Mouse (Mus musculus) forebrain, postnatal 0 days (tissue): ENCODE results near the gene Itgal. TPM values are rescaled to one million over a fixed set of nuclear protein-coding genes. Genes with fewer than 3 reads are reported as not detected.
"Not testable (repeated sequence)": the region's sequence is repeated elsewhere in the genome, so short reads cannot be mapped to it uniquely, and the experiment has no call there.

Source experiments
- ATAC-seq: fragments of 200-750 bp; cut with Nextera tagmentation; 2 replicates; pipeline ENCODE4 v1.8.0; 2017; ENCODE audit warnings: mild to moderate bottlenecking, moderate library complexity
- DNase-seq: peaks from one replicate; pipeline ENCODE4 v3.0.0-alpha.2; 2015
- H3K27ac ChIP-seq: fragments of 300-500 bp; sonication (generic); 2 replicates; pipeline ENCODE4 v1.5.1; 2014; ENCODE audit warnings: low read depth, mild to moderate bottlenecking, antibody characterized with exemption, low read length, moderate library complexity, mixed read lengths
- H3K27me3 ChIP-seq: fragments of 300-500 bp; sonication (generic); 2 replicates; pipeline ENCODE4 v1.6.1; 2014; ENCODE audit warnings: mild to moderate bottlenecking, low read length, mixed read lengths; ENCODE audit not compliant: insufficient read depth
- H3K36me3 ChIP-seq: fragments of 300-500 bp; sonication (generic); 2 replicates; pipeline ENCODE4 v1.6.1; 2014; ENCODE audit warnings: mild to moderate bottlenecking, moderate library complexity; ENCODE audit not compliant: insufficient read depth
- H3K4me1 ChIP-seq: fragments of 300-500 bp; sonication (generic); 2 replicates; pipeline ENCODE4 v1.6.1; 2014; ENCODE audit warnings: antibody characterized with exemption; ENCODE audit not compliant: insufficient read depth
- H3K4me2 ChIP-seq: fragments of 300-500 bp; sonication (generic); 2 replicates; pipeline ENCODE4 v1.6.1; 2014; ENCODE audit warnings: low read depth, mild to moderate bottlenecking, moderate library complexity
- H3K4me3 ChIP-seq: fragments of 300-500 bp; sonication (generic); 2 replicates; pipeline ENCODE4 v1.5.1; 2014; ENCODE audit warnings: low read depth, low read length, mixed read lengths
- H3K9ac ChIP-seq: fragments of 300-500 bp; sonication (generic); 2 replicates; pipeline ENCODE4 v1.6.1; 2014; ENCODE audit warnings: mild to moderate bottlenecking
- H3K9me3 ChIP-seq: fragments of 300-500 bp; sonication (generic); 2 replicates; pipeline ENCODE4 v1.6.1; 2016; ENCODE audit warnings: low read length
- CTCF ChIP-seq: sonication (generic); IDR thresholded peaks from 2 replicates; pipeline ENCODE4 v1.5.1; 2016; ENCODE audit warnings: antibody characterized with exemption, control low read depth, low read depth
- WGBS: fragments of 180-500 bp; shearing (Covaris S2); extraction: QIAGEN DNeasy Blood & Tissue Kit; methylation state at CpG from one replicate; pipeline ENCODE4 v1.1.7; 2014; 5-methylcytosine and 5-hydroxymethylcytosine counted together
- polyA plus RNA-seq: library from polyadenylated mRNA; unstranded; fragments of >200 nt; fragmentation: Nextera tagmentation; extraction: Ambion mirVana; gene quantifications from 2 replicates; pipeline ENCODE4 v1.2.1, GENCODE M21; 2015
- total RNA-seq: library from RNA; depleted of rRNA; stranded (reverse); fragments of >200 nt; gene quantifications from 2 replicates; pipeline ENCODE4 v1.2.3, GENCODE M21; 2014; rRNA removed

Itgal gene
- total RNA-seq, result 0.62 and 0.76 TPM in 2 replicates
- polyA plus RNA-seq, result 0.56 and 0.59 TPM in 2 replicates

DNA sequence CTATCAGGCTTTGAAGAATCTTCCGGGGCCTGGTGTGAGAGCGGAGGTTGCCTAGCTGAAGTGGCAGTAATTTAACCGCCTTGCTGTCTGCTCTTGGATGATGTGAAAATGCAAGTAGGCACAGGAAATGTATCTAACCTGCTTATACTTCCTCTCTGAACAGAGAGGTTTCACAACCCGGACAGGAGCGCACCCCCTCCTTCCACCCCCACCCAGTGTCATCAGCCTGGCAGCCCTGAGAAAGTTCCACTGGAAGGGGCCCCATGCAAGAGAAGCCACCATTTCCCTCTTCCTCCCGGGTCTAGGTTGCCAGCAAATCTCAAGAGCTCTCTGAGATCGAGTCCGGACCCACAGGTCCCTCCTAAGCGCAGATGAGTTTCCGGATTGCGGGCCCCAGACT is at the start of gene Itgal:
Gene Itgal (plus strand): TSS at position 163 of the 400 bp plus-strand sequence.
- H3K4me3 ChIP-seq, result no peak within 1 kb of the TSS
- no peak within 1 kb of the TSS for H3K4me2 ChIP-seq
- H3K9me3 ChIP-seq, result no peaks in the 10 kb centered on the region
- ATAC-seq, result no peak
- no peaks in the 10 kb centered on the region for H3K27me3 ChIP-seq
- no peak for TF ChIP-seq CTCF
- 85% methylated on average over 11 of the region's 11 CpGs for WGBS
- no peaks in the 10 kb centered on the region for H3K36me3 ChIP-seq
- no peak within 1 kb of the TSS for H3K9ac ChIP-seq
- DNase-seq, result no peak
- H3K4me1 ChIP-seq, result no peaks in the 10 kb centered on the region
- H3K27ac ChIP-seq, result no peak within 1 kb of the TSS

GRCm38 (mm10) chr7:127250511-127250910 is 45.5 kb upstream of the Itgal start:
- H3K4me1 ChIP-seq, DNase-seq, H3K4me2 ChIP-seq, H3K27me3 ChIP-seq, H3K9me3 ChIP-seq, ATAC-seq, H3K4me3 ChIP-seq, H3K27ac ChIP-seq, H3K9ac ChIP-seq: not testable (repeated sequence)
- WGBS, result 93% methylated on average over 8 of the region's 8 CpGs
- H3K36me3 ChIP-seq, result peaks cover 18% of the 10 kb centered on the region; the same call in 1 of the 2 replicates

- ATAC-seq (no peak), DNase-seq (no peak)
- Histone ChIP-seq H3K9ac (no peak overlapping the region), H3K4me2 (no peak overlapping the region), H3K36me3 (peaks cover 8% of the 10 kb centered on the region; the same call in 1 of the 2 replicates), H3K4me3 (no peak overlapping the region), H3K27me3 (no peaks in the 10 kb centered on the region), H3K9me3 (no peaks in the 10 kb centered on the region), H3K27ac (no peak overlapping the region), H3K4me1 (no peaks in the 10 kb centered on the region; the same call in 1 of the 2 replicates)
- TF ChIP-seq CTCF, result peak; percentile 58
- 88% methylated on average over 2 of the region's 2 CpGs for WGBS
Observed at GRCm38 (mm10) chr7:127252414-127252813, 43.6 kb upstream of the Itgal start.

DNA sequence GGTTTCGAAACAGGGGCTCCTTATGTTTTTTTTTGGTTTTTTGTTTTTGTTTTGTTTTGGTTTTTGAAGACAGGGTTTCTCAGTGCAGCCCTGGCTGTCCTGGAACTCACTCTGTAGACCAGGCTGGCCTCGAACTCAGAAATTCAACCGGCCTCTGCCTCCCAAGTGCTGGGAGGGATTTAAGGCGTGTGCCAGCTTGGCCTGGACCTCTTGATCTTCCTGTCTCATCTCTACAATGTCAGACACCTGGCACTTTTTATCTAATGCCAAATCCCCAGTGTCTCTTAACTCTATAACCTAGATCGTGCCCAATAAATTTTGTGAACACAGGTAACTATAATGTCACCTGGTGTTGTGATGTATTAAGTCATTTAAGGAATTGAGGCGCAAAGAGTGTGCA is 42.7 kb upstream of the Itgal start:
- ATAC-seq, result no peak
- H3K4me2 ChIP-seq, result peak overlapping the region; percentile 97
- H3K4me3 ChIP-seq, result peak overlapping the region; percentile 48
- peaks cover 5% of the 10 kb centered on the region; the same call in 1 of the 2 replicates for H3K36me3 ChIP-seq
- peak overlapping the region; percentile 92 for H3K27ac ChIP-seq
- no peak for TF ChIP-seq CTCF
- no peaks in the 10 kb centered on the region; the same call in 1 of the 2 replicates for H3K4me1 ChIP-seq
- DNase-seq, result no peak
- no peaks in the 10 kb centered on the region for H3K9me3 ChIP-seq
- WGBS, result 79% methylated on average over 6 of the region's 6 CpGs
- H3K9ac ChIP-seq, result peak overlapping the region; percentile 69
- H3K27me3 ChIP-seq, result no peaks in the 10 kb centered on the region

- H3K27ac ChIP-seq, result peak overlapping the region; percentile 92
- H3K9me3 ChIP-seq, result no peaks in the 10 kb centered on the region
- DNase-seq (peak; percentile 100), ATAC-seq (peak; percentile 92)
- H3K9ac ChIP-seq, result peak overlapping the region; percentile 69
- under 1% methylated on average over 122 of the region's 136 CpGs for WGBS
- H3K4me1 ChIP-seq, result no peaks in the 10 kb centered on the region; the same call in 1 of the 2 replicates
- peak overlapping the region; percentile 97 for H3K4me2 ChIP-seq
- no peaks in the 10 kb centered on the region for H3K27me3 ChIP-seq
- peak overlapping the region; percentile 48 for H3K4me3 ChIP-seq
- H3K36me3 ChIP-seq, result peaks cover 5% of the 10 kb centered on the region; the same call in 1 of the 2 replicates
- no peak for TF ChIP-seq CTCF
Observed at GRCm38 (mm10) chr7:127253821-127254769, 42.0 kb upstream of the Itgal start.

DNA sequence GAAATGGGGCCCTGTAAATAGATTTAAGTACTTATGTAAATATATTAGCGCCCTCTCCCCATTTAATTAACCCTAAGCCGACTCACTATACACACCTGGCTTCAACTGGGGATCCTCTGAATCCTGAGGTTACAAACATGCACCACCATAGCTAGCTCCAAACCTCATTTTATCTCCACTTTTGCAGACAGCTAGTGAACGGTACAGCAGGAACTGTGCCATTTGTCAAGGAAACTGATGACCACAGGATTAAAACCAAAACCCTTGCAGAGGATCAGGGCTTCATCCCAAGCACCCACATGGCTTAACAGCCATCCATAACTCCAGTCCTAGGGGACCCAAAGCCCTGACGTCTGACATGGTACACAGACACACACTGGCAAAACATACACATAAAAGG is 41.1 kb upstream of the Itgal start:
- DNase-seq (no peak), ATAC-seq (no peak)
- peak overlapping the region; percentile 97 for H3K4me2 ChIP-seq
- peak overlapping the region; percentile 92 for H3K27ac ChIP-seq
- H3K9me3 ChIP-seq, result no peaks in the 10 kb centered on the region
- H3K4me3 ChIP-seq, result peak overlapping the region; percentile 48
- H3K27me3 ChIP-seq, result no peaks in the 10 kb centered on the region
- H3K36me3 ChIP-seq, result no peaks in the 10 kb centered on the region; the same call in 1 of the 2 replicates
- H3K4me1 ChIP-seq, result no peaks in the 10 kb centered on the region; the same call in 1 of the 2 replicates
- TF ChIP-seq CTCF, result no peak
- H3K9ac ChIP-seq, result peak overlapping the region; percentile 69
- 30% methylated on average over 4 of the region's 4 CpGs for WGBS

DNA sequence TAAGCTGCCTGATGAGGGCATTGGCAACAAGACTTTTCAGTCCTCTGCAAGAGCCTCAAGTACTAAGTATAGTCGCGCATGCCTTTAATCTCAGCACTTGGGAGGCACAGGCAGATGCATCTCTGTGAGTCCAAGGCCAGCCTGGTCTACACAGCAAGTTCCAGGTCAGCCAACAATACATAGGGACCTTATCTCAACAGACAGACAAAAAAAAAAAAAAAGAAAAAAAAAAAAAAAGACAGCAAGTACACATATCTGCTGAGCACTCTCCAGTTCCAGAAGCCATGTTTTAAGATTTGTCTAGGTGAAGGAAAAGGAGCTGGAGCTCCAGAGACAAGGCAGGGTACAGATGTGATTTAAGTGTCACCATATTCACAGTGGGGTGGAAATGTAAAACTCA is 40.1 kb upstream of the Itgal start:
- H3K9me3 ChIP-seq, result no peaks in the 10 kb centered on the region
- H3K9ac ChIP-seq, result no peak overlapping the region
- no peak overlapping the region for H3K4me3 ChIP-seq
- H3K4me1 ChIP-seq, result peaks cover 1% of the 10 kb centered on the region; the same call in 1 of the 2 replicates
- DNase-seq (no peak), ATAC-seq (no peak)
- no peak overlapping the region for H3K27ac ChIP-seq
- no peak for TF ChIP-seq CTCF
- no peaks in the 10 kb centered on the region for H3K36me3 ChIP-seq
- no peaks in the 10 kb centered on the region for H3K27me3 ChIP-seq
- H3K4me2 ChIP-seq, result no peak overlapping the region
- 93% methylated on average over 2 of the region's 2 CpGs for WGBS
